Mouse (Mus musculus) forebrain, embryonic 11.5 days (tissue): ENCODE measurements at regions not wholly inside any gene's neighbourhood (a gene's known extent, or its start where the extent isn't known, plus 50 kb on each side); places are given as distances from the start of the nearest gene placed in this dataset.

Experiments
- ATAC-seq: fragments of 200-750 bp; cut with Nextera tagmentation; replicated peaks from 2 replicates; pipeline ENCODE4 v1.8.0; 2017; ENCODE audit warnings: moderate TSS enrichment; ENCODE audit not compliant: low FRiP score
- DNase-seq: peaks from one replicate; pipeline ENCODE4 v3.0.0-alpha.2; 2017; ENCODE audit warnings: low spot score
- H3K27ac ChIP-seq: fragments of 300-500 bp; sonication (generic); 2 replicates; pipeline ENCODE4 v1.5.1; 2014; ENCODE audit warnings: low read depth, low read length
- H3K27me3 ChIP-seq: fragments of 300-500 bp; sonication (generic); 2 replicates; pipeline ENCODE4 v1.6.1; 2014; ENCODE audit warnings: mild to moderate bottlenecking, low read length, mixed read lengths; ENCODE audit not compliant: control insufficient read depth, insufficient read depth
- H3K36me3 ChIP-seq: fragments of 300-500 bp; sonication (generic); 2 replicates; pipeline ENCODE4 v1.6.1; 2014; ENCODE audit warnings: mild to moderate bottlenecking, low read length, moderate library complexity, mixed read lengths; ENCODE audit not compliant: control insufficient read depth, insufficient read depth
- H3K4me1 ChIP-seq: fragments of 300-500 bp; sonication (generic); replicated peaks from 2 replicates; pipeline ENCODE4 v1.6.1; 2014; ENCODE audit warnings: low read length, mixed read lengths; ENCODE audit not compliant: control insufficient read depth, insufficient read depth
- H3K4me2 ChIP-seq: fragments of 300-500 bp; sonication (generic); 2 replicates; pipeline ENCODE4 v1.6.1; 2014; ENCODE audit warnings: low read depth, mild to moderate bottlenecking, low read length, moderate library complexity, mixed read lengths; ENCODE audit not compliant: severe bottlenecking
- H3K4me3 ChIP-seq: fragments of 300-500 bp; sonication (generic); 2 replicates; pipeline ENCODE4 v1.5.1; 2014; ENCODE audit warnings: low read depth, low read length
- H3K9ac ChIP-seq: fragments of 300-500 bp; sonication (generic); 2 replicates; pipeline ENCODE4 v1.6.1; 2014; ENCODE audit warnings: low read length
- H3K9me3 ChIP-seq: fragments of 300-500 bp; sonication (generic); 2 replicates; pipeline ENCODE4 v1.6.1; 2016; ENCODE audit warnings: low read length, mixed read lengths; ENCODE audit not compliant: control insufficient read depth
- WGBS: fragments of 180-500 bp; shearing (Covaris S2); extraction: QIAGEN DNeasy Blood & Tissue Kit; methylation state at CpG from one replicate; pipeline ENCODE4 v1.1.7; 2014; 5-methylcytosine and 5-hydroxymethylcytosine counted together

DNA sequence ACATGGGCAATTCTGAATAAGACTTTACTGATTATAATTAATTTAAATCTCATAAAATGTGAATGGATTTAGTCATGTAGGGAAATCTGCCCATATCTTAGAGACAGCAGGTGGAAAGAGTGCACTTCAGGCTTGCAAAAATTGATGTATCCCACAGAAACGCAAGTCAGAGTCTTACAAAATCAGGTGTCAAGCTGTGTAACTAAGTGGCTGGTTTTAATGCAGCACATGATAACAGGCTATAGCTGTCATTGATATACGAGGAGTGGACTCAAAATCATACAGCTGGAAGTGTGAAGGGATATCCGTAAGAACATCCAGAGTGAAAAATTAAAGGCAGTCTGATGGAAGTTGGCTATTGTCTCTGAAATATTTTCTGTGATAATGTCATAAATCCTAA is 408.6 kb downstream of the Casp12 start:
- no peak for ATAC-seq
- no peak for DNase-seq
- Histone ChIP-seq H3K36me3 (no peaks in the 10 kb centered on the region), H3K9ac (no peak overlapping the region), H3K4me3 (no peak overlapping the region), H3K4me1 (no peaks in the 10 kb centered on the region), H3K4me2 (no peak overlapping the region), H3K27me3 (no peaks in the 10 kb centered on the region), H3K9me3 (no peaks in the 10 kb centered on the region), H3K27ac (no peak overlapping the region)
- 67% methylated on average over 3 of the region's 3 CpGs for WGBS

GRCm38 (mm10) chr9:5761215-5761614 is 407.2 kb upstream of the Pdgfd start:
- Histone ChIP-seq H3K27me3 (no peaks in the 10 kb centered on the region), H3K36me3 (no peaks in the 10 kb centered on the region), H3K4me3 (no peak overlapping the region), H3K27ac (no peak overlapping the region), H3K4me1 (no peaks in the 10 kb centered on the region), H3K9me3 (no peaks in the 10 kb centered on the region), H3K9ac (no peak overlapping the region), H3K4me2 (no peak overlapping the region)
- no peak for DNase-seq
- ATAC-seq: no peak
- 96% methylated on average over 2 of the region's 2 CpGs for WGBS

- no peak for ATAC-seq
- Histone ChIP-seq H3K4me2 (no peak overlapping the region), H3K36me3 (no peaks in the 10 kb centered on the region), H3K4me1 (no peaks in the 10 kb centered on the region), H3K9ac (no peak overlapping the region), H3K27ac (no peak overlapping the region), H3K4me3 (no peak overlapping the region), H3K9me3 (no peaks in the 10 kb centered on the region), H3K27me3 (no peaks in the 10 kb centered on the region)
- 84% methylated on average over 2 of the region's 2 CpGs for WGBS
- no peak for DNase-seq
Observed at GRCm38 (mm10) chr9:5769927-5770326, 398.5 kb upstream of the Pdgfd start.

GRCm38 (mm10) chr9:5771158-5771557 is 397.2 kb upstream of the Pdgfd start:
- no peak overlapping the region for H3K4me2 ChIP-seq
- ATAC-seq (no peak), DNase-seq (no peak)
- no peak overlapping the region for H3K27ac ChIP-seq
- no peak overlapping the region for H3K9ac ChIP-seq
- no peaks in the 10 kb centered on the region for H3K36me3 ChIP-seq
- H3K27me3 ChIP-seq: no peaks in the 10 kb centered on the region
- no peaks in the 10 kb centered on the region for H3K4me1 ChIP-seq
- no peak overlapping the region for H3K4me3 ChIP-seq
- no peaks in the 10 kb centered on the region for H3K9me3 ChIP-seq
